Mouse (Mus musculus): ENCODE results near the gene Osbpl11.

DNA sequence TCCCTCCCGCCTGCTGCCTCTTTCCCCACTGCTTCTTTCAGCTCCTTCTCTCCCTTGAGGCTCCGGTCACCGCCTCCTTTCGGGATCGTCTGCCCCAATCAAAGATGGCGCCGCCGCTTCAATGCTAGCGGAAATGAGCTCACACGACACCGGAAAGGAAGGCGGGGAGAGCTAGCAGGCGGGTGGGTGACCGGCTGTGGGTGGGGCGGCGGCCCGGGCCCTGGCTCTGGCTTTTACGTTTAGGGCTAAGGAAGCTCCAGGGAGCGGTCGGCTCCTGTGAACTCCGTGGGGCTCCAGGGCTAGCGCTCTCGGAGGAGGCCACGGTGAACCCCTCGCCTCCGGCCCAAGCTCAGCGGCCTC lies at the start of gene Osbpl11:
- no peak for TF ChIP-seq CTCF (IDR thresholded peaks at IDR 0.05)
- TF ChIP-seq EP300 (IDR thresholded peaks at IDR 0.05; ENCODE audit: insufficient read depth, low read depth, low read length): no peak

All from heart, adult 2 months (tissue).